Mouse (Mus musculus) limb, embryonic 11.5 days (tissue): ENCODE measurements at regions not wholly inside any gene's neighbourhood (a gene's known extent, or its start where the extent isn't known, plus 50 kb on each side); places are given as distances from the start of the nearest gene placed in this dataset.
A peak's percentile ranks its signal among the peaks of the same experiment; 100 is the strongest.
"Not testable (repeated sequence)": the region's sequence is repeated elsewhere in the genome, so short reads cannot be mapped to it uniquely, and the experiment has no call there.

Source experiments
- ATAC-seq: fragments of 200-750 bp; cut with Nextera tagmentation; 2 replicates; pipeline ENCODE4 v1.8.0; 2017; ENCODE audit warnings: low read depth; ENCODE audit not compliant: insufficient number of reproducible peaks, low FRiP score, low TSS enrichment
- DNase-seq: peaks from one replicate; pipeline ENCODE4 v3.0.0-alpha.2; 2015; ENCODE audit warnings: low spot score
- H3K27ac ChIP-seq: fragments of 300-500 bp; sonication (generic); replicated peaks from 2 replicates; pipeline ENCODE4 v1.5.1; 2014; ENCODE audit warnings: low read depth, mild to moderate bottlenecking, low read length
- H3K27me3 ChIP-seq: fragments of 300-500 bp; sonication (generic); 2 replicates; pipeline ENCODE4 v1.6.1; 2014; ENCODE audit warnings: mild to moderate bottlenecking, low read length, mixed read lengths; ENCODE audit not compliant: control insufficient read depth, insufficient read depth
- H3K36me3 ChIP-seq: fragments of 300-500 bp; sonication (generic); 2 replicates; pipeline ENCODE4 v1.6.1; 2014; ENCODE audit warnings: mild to moderate bottlenecking, low read length, moderate library complexity, mixed read lengths; ENCODE audit not compliant: control insufficient read depth, insufficient read depth
- H3K4me1 ChIP-seq: fragments of 300-500 bp; sonication (generic); 2 replicates; pipeline ENCODE4 v1.6.1; 2014; ENCODE audit warnings: low read length, mixed read lengths; ENCODE audit not compliant: control insufficient read depth, insufficient read depth
- H3K4me2 ChIP-seq: fragments of 300-500 bp; sonication (generic); 2 replicates; pipeline ENCODE4 v1.6.1; 2014; ENCODE audit warnings: low read depth, mild to moderate bottlenecking, moderate library complexity; ENCODE audit not compliant: severe bottlenecking
- H3K4me3 ChIP-seq: fragments of 300-500 bp; sonication (generic); 2 replicates; pipeline ENCODE4 v1.5.1; 2014; ENCODE audit warnings: low read depth, low read length
- H3K9ac ChIP-seq: fragments of 300-500 bp; sonication (generic); 2 replicates; pipeline ENCODE4 v1.6.1; 2014; ENCODE audit warnings: mild to moderate bottlenecking, low read length
- H3K9me3 ChIP-seq: fragments of 300-500 bp; sonication (generic); 2 replicates; pipeline ENCODE4 v1.6.1; 2016; ENCODE audit warnings: low read length; ENCODE audit not compliant: control insufficient read depth
- WGBS: fragments of 180-500 bp; shearing (Covaris S2); extraction: QIAGEN DNeasy Blood & Tissue Kit; methylation state at CpG from one replicate; pipeline ENCODE4 v1.1.7; 2014; 5-methylcytosine and 5-hydroxymethylcytosine counted together

DNA sequence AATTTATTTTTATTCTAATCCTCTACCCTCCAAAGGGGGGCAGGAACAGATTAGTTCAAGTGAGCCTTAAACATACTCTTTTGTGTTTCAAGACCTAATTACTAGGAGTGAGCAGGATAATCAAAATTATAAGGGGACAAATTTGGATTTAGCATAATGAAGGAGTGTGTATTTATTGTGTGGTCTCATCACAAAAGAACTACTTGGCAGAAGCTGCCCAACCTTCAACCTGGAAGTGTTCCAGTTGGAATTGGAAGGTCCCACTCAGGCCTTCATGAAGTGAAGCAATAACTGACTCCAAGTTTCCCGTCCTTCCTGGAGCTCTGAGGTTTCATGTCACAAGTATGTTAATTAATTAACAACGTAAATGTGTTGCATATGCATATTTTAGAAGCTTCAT is 439.3 kb upstream of the Hsf2 start:
- WGBS: 68% methylated on average over 2 of the region's 2 CpGs
- DNase-seq (no peak), ATAC-seq (no peak)
- Histone ChIP-seq H3K9me3 (no peaks in the 10 kb centered on the region), H3K36me3 (no peaks in the 10 kb centered on the region), H3K4me1 (no peaks in the 10 kb centered on the region), H3K4me2 (no peak overlapping the region), H3K27me3 (no peaks in the 10 kb centered on the region), H3K27ac (no peak overlapping the region), H3K4me3 (no peak overlapping the region), H3K9ac (no peak overlapping the region)

DNA sequence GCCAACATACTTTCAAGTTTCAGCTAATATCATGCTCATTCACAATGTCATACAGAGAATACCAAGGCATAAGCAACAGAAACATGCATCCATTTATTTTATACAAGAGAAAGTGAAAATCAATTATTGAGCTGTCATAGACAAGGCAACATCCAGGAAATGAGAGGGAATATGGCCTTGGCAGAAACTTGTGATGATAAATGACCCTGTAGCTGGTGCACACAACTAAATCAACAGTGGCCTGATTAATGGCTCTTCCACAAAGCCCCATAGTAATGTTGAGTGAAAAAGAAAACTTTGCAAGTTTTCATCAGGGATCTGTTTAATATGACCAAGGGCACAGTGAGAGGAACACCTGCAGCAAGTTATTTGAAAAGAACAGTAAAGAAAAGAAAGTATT is 438.5 kb upstream of the Hsf2 start:
- Histone ChIP-seq H3K4me2 (no peak overlapping the region), H3K9me3 (no peaks in the 10 kb centered on the region), H3K4me1 (no peaks in the 10 kb centered on the region), H3K4me3 (no peak overlapping the region), H3K27me3 (no peaks in the 10 kb centered on the region), H3K36me3 (no peaks in the 10 kb centered on the region), H3K9ac (no peak overlapping the region), H3K27ac (no peak overlapping the region)
- DNase-seq: no peak
- peak; percentile 60; the same call in 1 of the 2 replicates for ATAC-seq

DNA sequence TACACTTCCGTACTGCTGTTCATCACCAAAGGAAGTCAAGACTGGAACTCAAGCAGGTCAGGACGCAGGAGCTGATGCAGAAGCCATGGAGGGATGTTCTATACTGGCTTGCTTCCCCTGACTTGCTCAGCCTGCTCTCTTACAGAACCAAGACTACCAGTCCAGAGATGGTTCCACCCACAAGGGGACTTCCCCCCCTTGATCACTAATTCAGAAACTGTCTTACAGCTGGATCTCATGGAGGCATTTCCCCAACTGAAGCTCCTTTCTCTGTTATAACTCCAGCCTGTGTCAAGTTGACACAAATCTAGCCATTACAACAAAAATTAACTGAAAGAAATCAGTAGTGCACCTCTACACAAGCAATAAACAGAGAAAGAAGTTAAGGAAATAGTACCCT is 432.8 kb upstream of the Hsf2 start:
- H3K27ac ChIP-seq, H3K9me3 ChIP-seq, H3K4me3 ChIP-seq, H3K4me1 ChIP-seq, H3K9ac ChIP-seq, H3K27me3 ChIP-seq, ATAC-seq, DNase-seq, H3K4me2 ChIP-seq, H3K36me3 ChIP-seq: not testable (repeated sequence)
- 86% methylated on average over 2 of the region's 2 CpGs for WGBS

DNA sequence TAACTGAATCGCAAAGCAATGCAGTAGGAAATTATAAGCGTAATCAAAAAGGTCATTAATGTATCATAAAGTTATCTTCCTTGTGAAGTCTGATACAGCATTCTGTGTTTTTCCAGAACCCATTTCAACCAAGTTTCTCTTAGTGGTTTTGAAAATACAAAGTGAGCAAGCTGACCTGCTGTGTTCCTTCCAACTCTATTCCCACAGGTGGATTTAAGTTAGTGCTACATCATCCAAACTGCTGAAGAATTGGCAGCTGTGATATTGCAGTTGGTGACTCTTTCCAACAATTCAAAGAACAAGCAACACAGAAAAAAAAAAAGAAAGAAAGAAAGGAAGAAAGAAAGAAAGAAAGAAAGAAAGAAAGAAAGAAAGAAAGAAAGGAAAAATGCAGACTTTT is 396.1 kb upstream of the Hsf2 start:
- H3K4me1 ChIP-seq: no peaks in the 10 kb centered on the region
- no peak for ATAC-seq
- DNase-seq: no peak
- H3K9ac ChIP-seq: no peak overlapping the region
- H3K4me2 ChIP-seq: no peak overlapping the region
- WGBS: 91% methylated on average over 2 of the region's 2 CpGs
- H3K4me3 ChIP-seq: no peak overlapping the region
- H3K36me3 ChIP-seq: no peaks in the 10 kb centered on the region
- no peak overlapping the region for H3K27ac ChIP-seq
- no peaks in the 10 kb centered on the region for H3K9me3 ChIP-seq
- H3K27me3 ChIP-seq: no peaks in the 10 kb centered on the region

DNA sequence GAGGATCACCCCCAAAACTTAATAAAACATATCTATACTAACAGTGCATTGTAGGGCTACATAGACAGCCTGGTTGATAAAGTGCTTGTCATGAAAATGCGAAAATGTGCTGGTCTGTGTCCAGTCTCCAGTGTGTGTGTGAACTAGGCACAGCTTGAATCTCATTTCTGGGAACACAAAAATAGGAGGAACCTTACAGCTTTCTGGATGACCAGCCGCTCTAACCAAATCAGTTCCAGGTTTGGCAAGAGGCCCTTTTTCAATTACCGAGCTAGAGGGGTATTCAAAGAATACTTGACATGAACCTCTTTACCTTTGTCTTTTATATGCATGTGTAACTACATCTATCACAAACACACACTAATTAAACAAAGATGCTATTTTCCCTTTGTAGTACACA is 390.3 kb upstream of the Hsf2 start:
- 49% methylated on average over 3 of the region's 3 CpGs for WGBS

DNA sequence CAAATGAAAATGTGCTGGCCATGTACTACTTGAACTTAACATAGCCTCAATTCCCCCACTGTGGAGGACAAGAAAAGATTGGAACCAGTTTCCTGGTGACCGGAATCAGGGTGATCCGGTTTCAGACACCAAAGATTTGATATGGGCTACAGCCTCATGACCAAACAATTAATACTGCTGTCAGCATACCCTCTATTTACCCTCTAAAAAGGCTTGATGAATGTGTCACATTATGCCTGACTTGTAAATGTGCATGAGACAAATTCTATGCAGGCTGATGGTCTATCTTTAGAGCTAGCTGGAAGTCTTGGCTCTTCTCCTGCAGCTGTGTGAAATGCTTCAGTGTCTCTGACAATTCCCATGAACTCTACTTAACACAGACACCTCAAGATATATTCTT is 372.8 kb upstream of the Hsf2 start:
- no peak for ATAC-seq
- H3K27me3 ChIP-seq: no peaks in the 10 kb centered on the region
- H3K4me3 ChIP-seq: no peak overlapping the region
- H3K27ac ChIP-seq: no peak overlapping the region
- H3K9ac ChIP-seq: no peak overlapping the region
- no peak overlapping the region for H3K4me2 ChIP-seq
- H3K9me3 ChIP-seq: no peaks in the 10 kb centered on the region
- 84% methylated on average over 2 of the region's 2 CpGs for WGBS
- H3K36me3 ChIP-seq: no peaks in the 10 kb centered on the region
- no peak for DNase-seq
- no peaks in the 10 kb centered on the region for H3K4me1 ChIP-seq

More for the DNA sequence above, 390.3 kb upstream of the Hsf2 start:
- no peaks in the 10 kb centered on the region for H3K9me3 ChIP-seq
- no peak overlapping the region for H3K9ac ChIP-seq
- no peak overlapping the region for H3K4me2 ChIP-seq
- no peak overlapping the region for H3K27ac ChIP-seq
- H3K4me3 ChIP-seq: no peak overlapping the region
- no peak for ATAC-seq
- no peaks in the 10 kb centered on the region for H3K27me3 ChIP-seq
- H3K36me3 ChIP-seq: no peaks in the 10 kb centered on the region
- no peaks in the 10 kb centered on the region for H3K4me1 ChIP-seq
- no peak for DNase-seq

DNA sequence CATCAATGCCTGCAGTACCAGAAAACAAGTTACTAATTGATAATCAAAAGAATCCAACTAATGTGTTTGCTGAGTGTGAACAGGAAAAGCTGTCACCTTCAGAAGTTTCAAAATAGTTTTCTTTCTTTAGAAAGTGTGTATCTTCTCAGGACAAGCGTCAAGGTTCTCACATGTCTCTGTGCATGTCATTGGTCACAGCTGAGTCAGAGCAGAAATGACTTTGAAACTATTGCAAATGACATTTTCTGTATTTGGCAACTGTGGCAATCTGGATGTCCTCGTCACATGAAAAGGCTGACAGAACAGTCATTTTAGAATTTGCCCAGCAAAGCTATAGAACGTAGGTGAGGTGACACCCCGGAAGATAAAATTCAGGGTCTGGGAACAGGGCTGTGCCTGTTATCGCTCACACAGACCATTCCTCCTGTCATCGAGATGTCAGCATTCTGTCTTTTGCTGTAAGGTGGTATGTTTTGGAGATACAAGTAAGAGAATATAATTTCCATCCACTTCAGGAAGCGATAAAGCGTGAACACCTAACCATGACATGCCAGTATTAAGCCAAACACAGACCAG is 371.4 kb upstream of the Hsf2 start:
- H3K9me3 ChIP-seq: no peaks in the 10 kb centered on the region
- H3K9ac ChIP-seq: no peak overlapping the region
- 89% methylated on average over 8 of the region's 8 CpGs for WGBS
- H3K27ac ChIP-seq: no peak overlapping the region
- no peak overlapping the region for H3K4me3 ChIP-seq
- no peaks in the 10 kb centered on the region for H3K27me3 ChIP-seq
- H3K4me1 ChIP-seq: no peaks in the 10 kb centered on the region
- H3K4me2 ChIP-seq: no peak overlapping the region
- no peaks in the 10 kb centered on the region for H3K36me3 ChIP-seq
- no peak for DNase-seq
- ATAC-seq: no peak

DNA sequence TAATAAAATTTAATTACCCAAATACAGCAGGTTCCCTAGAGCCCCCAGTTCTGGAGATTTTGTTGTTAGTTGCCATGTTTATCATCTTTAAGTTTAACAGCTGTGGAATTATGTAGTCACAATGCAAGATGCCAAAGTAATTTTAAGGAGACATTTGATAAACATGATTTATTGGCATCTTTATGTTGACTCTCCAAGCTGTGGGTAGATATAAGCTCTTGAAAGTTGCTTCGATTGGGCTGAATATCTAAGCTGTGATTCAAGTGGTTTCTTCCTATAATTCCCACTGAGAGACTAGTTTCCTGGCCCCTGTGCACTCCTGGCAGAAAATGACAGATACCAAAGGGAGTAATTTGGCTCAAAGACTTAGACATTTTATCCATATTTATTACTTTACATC is 364.7 kb upstream of the Hsf2 start:
- DNase-seq (no peak), ATAC-seq (no peak)
- H3K4me2 ChIP-seq: no peak overlapping the region
- H3K36me3 ChIP-seq: no peaks in the 10 kb centered on the region
- H3K9ac ChIP-seq: no peak overlapping the region
- WGBS: 88% methylated on average over 1 of the region's 1 CpGs
- no peaks in the 10 kb centered on the region for H3K9me3 ChIP-seq
- no peak overlapping the region for H3K4me3 ChIP-seq
- no peaks in the 10 kb centered on the region for H3K4me1 ChIP-seq
- H3K27ac ChIP-seq: no peak overlapping the region
- H3K27me3 ChIP-seq: no peaks in the 10 kb centered on the region

DNA sequence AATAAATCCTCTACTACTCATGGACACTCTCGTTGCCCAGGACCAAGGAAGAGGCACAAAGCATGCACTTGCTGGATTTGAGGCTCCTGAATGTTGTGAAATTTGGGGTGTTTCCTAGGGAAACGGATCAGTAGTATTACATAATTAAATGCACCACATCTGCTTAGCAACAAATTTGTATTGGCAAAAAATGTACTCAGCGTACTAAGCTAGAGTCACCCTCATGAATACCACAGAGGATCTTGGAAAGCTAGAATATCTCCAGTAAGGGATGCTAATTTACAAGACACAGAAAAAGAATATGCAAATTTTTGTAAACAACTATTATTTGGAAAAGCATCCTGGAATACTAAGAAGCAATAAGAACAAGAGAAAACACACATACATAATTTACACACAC is 359.0 kb upstream of the Hsf2 start:
- ATAC-seq: no peak
- DNase-seq: no peak
- 80% methylated on average over 3 of the region's 3 CpGs for WGBS
- Histone ChIP-seq H3K36me3 (no peaks in the 10 kb centered on the region), H3K4me3 (no peak overlapping the region), H3K27ac (no peak overlapping the region), H3K9ac (no peak overlapping the region), H3K4me2 (no peak overlapping the region), H3K4me1 (no peaks in the 10 kb centered on the region), H3K9me3 (no peaks in the 10 kb centered on the region), H3K27me3 (no peaks in the 10 kb centered on the region)
